Mouse (Mus musculus) hindbrain, embryonic 14.5 days (tissue): ENCODE results near the gene Fads6. TPM values are rescaled to one million over a fixed set of nuclear protein-coding genes. Genes with fewer than 3 reads are reported as not detected.

ENCODE experiments used
- ATAC-seq: fragments of 200-750 bp; cut with Nextera tagmentation; 2 replicates; pipeline ENCODE4 v1.8.0; 2017; ENCODE audit warnings: moderate number of reproducible peaks, mild to moderate bottlenecking, moderate TSS enrichment, moderate library complexity; ENCODE audit not compliant: low FRiP score
- DNase-seq: peaks from one replicate; pipeline ENCODE4 v3.0.0-alpha.2; 2015; ENCODE audit warnings: low spot score
- H3K27ac ChIP-seq: fragments of 300-500 bp; sonication (generic); 2 replicates; pipeline ENCODE4 v1.5.1; 2014; ENCODE audit warnings: mild to moderate bottlenecking, moderate library complexity
- H3K27me3 ChIP-seq: fragments of 300-500 bp; sonication (generic); 2 replicates; pipeline ENCODE4 v1.6.1; 2014; ENCODE audit warnings: mild to moderate bottlenecking, low read length, mixed read lengths; ENCODE audit not compliant: control insufficient read depth, insufficient read depth
- H3K36me3 ChIP-seq: fragments of 300-500 bp; sonication (generic); replicated peaks from 2 replicates; pipeline ENCODE4 v1.6.1; 2014; ENCODE audit not compliant: control insufficient read depth, insufficient read depth
- H3K4me1 ChIP-seq: fragments of 300-500 bp; sonication (generic); replicated peaks from 2 replicates; pipeline ENCODE4 v1.6.1; 2014; ENCODE audit warnings: antibody characterized with exemption, low read length, mixed read lengths; ENCODE audit not compliant: control insufficient read depth, insufficient read depth
- H3K4me2 ChIP-seq: fragments of 300-500 bp; sonication (generic); replicated peaks from 2 replicates; pipeline ENCODE4 v1.6.1; 2014; ENCODE audit warnings: mild to moderate bottlenecking, moderate library complexity
- H3K4me3 ChIP-seq: fragments of 300-500 bp; sonication (generic); replicated peaks from 2 replicates; pipeline ENCODE4 v1.5.1; 2014; ENCODE audit warnings: mild to moderate bottlenecking, low read length
- H3K9ac ChIP-seq: fragments of 300-500 bp; sonication (generic); 2 replicates; pipeline ENCODE4 v1.6.1; 2014
- H3K9me3 ChIP-seq: fragments of 300-500 bp; sonication (generic); 2 replicates; pipeline ENCODE4 v1.6.1; 2016; ENCODE audit warnings: low read length; ENCODE audit not compliant: control insufficient read depth
- WGBS: fragments of 180-500 bp; shearing (Covaris S2); extraction: QIAGEN DNeasy Blood & Tissue Kit; methylation state at CpG from one replicate; pipeline ENCODE4 v1.1.7; 2014; 5-methylcytosine and 5-hydroxymethylcytosine counted together
- polyA plus RNA-seq: library from polyadenylated mRNA; unstranded; fragments of >200 nt; fragmentation: Nextera tagmentation; extraction: Ambion mirVana; gene quantifications from 2 replicates; pipeline ENCODE4 v1.2.1, GENCODE M21; 2014

Fads6 gene
- polyA plus RNA-seq, 1 experiment from 2014 or later, result 1.4 TPM

DNA sequence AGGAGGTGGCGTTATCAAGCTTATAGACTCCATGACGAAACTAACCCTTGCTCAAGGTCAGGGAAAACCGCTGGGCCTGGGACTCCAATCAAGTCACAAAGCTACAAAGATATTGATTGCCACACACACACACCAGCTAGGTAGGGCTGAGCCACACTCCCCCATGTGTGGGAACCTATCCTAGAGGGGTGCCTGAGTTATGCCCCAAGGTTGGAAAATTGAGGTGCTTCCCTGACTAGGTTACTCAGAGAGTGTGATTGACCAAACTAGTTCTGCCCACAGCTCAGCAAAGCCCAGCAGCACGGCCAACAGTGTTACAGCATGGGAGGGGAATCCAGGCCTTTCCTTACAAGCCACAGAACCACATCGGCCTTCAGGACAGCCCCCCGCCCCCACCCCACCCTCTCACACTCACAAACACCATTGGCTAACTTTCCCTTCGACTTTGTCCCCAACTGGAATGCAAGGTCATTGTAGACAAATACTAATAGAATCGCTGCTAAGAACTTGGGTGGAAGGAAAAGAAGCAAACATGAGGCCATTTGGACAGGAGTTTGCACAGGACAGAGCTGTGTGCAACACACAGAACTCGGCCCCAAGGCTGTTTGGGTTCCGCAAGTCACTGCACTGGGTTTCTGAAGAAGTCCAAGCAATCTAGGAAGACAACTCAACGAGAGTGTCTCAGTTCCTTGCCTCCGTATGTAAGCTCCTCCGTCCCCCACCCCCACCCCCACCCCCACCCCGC lies 4.7 kb downstream of the Fads6 start:
- H3K27ac ChIP-seq, result no peak overlapping the region
- no peaks in the 10 kb centered on the region for H3K9me3 ChIP-seq
- no peak for DNase-seq
- peaks cover 6% of the 10 kb centered on the region for H3K4me1 ChIP-seq
- no peak overlapping the region for H3K9ac ChIP-seq
- no peak overlapping the region for H3K4me2 ChIP-seq
- WGBS, result 75% methylated on average over 14 of the region's 14 CpGs
- no peak overlapping the region for H3K4me3 ChIP-seq
- no peak for ATAC-seq
- peaks cover 7% of the 10 kb centered on the region; the same call in 1 of the 2 replicates for H3K27me3 ChIP-seq
- H3K36me3 ChIP-seq, result no peaks in the 10 kb centered on the region

DNA sequence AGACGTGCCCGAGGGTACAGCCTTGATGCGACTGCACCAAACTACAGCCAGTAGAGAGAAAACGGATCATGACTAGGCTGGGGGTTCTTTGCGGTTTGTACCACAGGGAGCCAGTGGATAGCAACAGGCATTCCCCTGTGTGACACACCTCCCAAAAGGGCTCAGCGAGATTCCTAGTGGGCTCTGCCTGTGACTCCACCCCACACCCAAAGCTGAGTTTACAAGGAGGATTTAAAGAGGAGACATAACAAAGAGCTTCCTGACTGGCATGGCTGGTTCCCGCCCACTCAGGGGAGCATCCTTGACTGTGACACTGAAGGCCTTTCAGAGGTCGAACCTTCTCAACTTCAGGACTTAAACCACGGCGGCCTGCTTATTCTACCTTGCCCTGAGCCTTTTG lies 6.0 kb downstream of the Fads6 start:
- H3K27ac ChIP-seq, result no peak overlapping the region
- no peaks in the 10 kb centered on the region for H3K36me3 ChIP-seq
- peaks cover 4% of the 10 kb centered on the region for H3K4me1 ChIP-seq
- H3K9ac ChIP-seq, result no peak overlapping the region
- no peak overlapping the region for H3K4me3 ChIP-seq
- ATAC-seq (no peak), DNase-seq (no peak)
- 85% methylated on average over 10 of the region's 10 CpGs for WGBS
- H3K9me3 ChIP-seq, result no peaks in the 10 kb centered on the region
- H3K4me2 ChIP-seq, result no peak overlapping the region
- peaks cover 3% of the 10 kb centered on the region; the same call in 1 of the 2 replicates for H3K27me3 ChIP-seq

DNA sequence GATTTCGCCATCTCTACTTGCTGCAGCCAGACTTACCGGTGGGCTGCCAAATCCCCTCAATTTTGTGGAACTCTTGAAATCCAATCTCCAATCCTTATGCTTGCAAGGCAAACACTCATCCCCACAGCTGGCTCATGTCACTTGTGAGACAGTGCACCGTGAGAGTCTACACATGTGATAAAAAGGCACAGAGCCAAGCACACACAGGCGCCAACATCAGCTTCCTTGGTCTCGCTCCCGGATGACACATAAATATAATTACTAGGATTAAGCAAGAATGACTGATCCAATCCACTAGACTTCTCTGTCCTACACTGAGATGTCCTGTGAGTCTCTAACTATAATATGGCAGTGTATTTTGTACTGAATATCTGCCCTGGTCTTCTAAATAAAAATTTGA lies 6.5 kb downstream of the Fads6 start:
- DNase-seq (no peak), ATAC-seq (no peak)
- H3K9me3 ChIP-seq, result no peaks in the 10 kb centered on the region
- no peaks in the 10 kb centered on the region for H3K36me3 ChIP-seq
- 0 out of 2 replicates have a peak, but pooled peaks cover 5% of the 10 kb centered on the region for H3K4me1 ChIP-seq
- H3K27ac ChIP-seq, result no peak overlapping the region
- no peak overlapping the region for H3K9ac ChIP-seq
- 81% methylated on average over 6 of the region's 6 CpGs for WGBS
- no peak overlapping the region for H3K4me2 ChIP-seq
- no peaks in the 10 kb centered on the region for H3K27me3 ChIP-seq
- H3K4me3 ChIP-seq, result no peak overlapping the region

- no peak overlapping the region for H3K9ac ChIP-seq
- no peak overlapping the region for H3K4me2 ChIP-seq
- DNase-seq (no peak), ATAC-seq (no peak)
- 84% methylated on average over 1 of the region's 1 CpGs for WGBS
- no peaks in the 10 kb centered on the region for H3K9me3 ChIP-seq
- H3K27me3 ChIP-seq, result no peaks in the 10 kb centered on the region
- H3K4me1 ChIP-seq, result 0 out of 2 replicates have a peak, but pooled peaks cover 5% of the 10 kb centered on the region
- no peak overlapping the region for H3K27ac ChIP-seq
- no peaks in the 10 kb centered on the region for H3K36me3 ChIP-seq
- no peak overlapping the region for H3K4me3 ChIP-seq
Observed at GRCm38 (mm10) chr11:115290314-115290713, 7.1 kb downstream of the Fads6 start.

- H3K9ac ChIP-seq, result no peak overlapping the region
- 81% methylated on average over 8 of the region's 8 CpGs for WGBS
Observed at GRCm38 (mm10) chr11:115289885-115290284, 7.6 kb downstream of the Fads6 start.

DNA sequence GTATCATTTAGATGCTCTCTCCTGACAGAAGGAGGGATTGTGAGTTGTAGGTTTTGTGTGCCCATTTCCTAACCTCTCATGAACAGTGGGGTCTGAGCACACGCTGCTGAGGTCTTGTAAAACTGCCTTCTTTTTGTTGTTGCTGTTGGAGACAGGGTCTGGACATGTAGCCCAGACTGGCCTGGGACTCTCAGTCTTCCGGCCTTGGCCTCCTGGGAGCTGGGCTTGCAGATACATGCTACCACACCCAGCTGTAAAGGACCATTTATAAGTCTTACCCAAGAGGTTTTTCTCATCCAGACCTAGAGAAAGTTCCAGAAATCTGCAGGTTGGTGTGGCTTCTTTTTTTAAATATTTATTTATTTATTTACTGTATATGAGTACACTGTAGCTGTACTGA lies 9.2 kb downstream of the Fads6 start:
- H3K4me1 ChIP-seq, result 0 out of 2 replicates have a peak, but pooled peaks cover 5% of the 10 kb centered on the region
- H3K4me3 ChIP-seq, result no peak overlapping the region
- DNase-seq (no peak), ATAC-seq (no peak)
- no peaks in the 10 kb centered on the region for H3K9me3 ChIP-seq
- H3K4me2 ChIP-seq, result no peak overlapping the region
- no peaks in the 10 kb centered on the region for H3K36me3 ChIP-seq
- H3K27ac ChIP-seq, result no peak overlapping the region
- 95% methylated on average over 2 of the region's 2 CpGs for WGBS
- no peak overlapping the region for H3K9ac ChIP-seq
- no peaks in the 10 kb centered on the region for H3K27me3 ChIP-seq

More at GRCm38 (mm10) chr11:115289885-115290284, 7.6 kb downstream of the Fads6 start:
- H3K4me2 ChIP-seq, result no peak overlapping the region
- ATAC-seq, result no peak
- H3K4me1 ChIP-seq, result 0 out of 2 replicates have a peak, but pooled peaks cover 5% of the 10 kb centered on the region
- no peak for DNase-seq
- no peaks in the 10 kb centered on the region for H3K27me3 ChIP-seq
- H3K4me3 ChIP-seq, result no peak overlapping the region
- no peaks in the 10 kb centered on the region for H3K36me3 ChIP-seq
- no peak overlapping the region for H3K27ac ChIP-seq
- H3K9me3 ChIP-seq, result no peaks in the 10 kb centered on the region

- Histone ChIP-seq H3K4me1 (0 out of 2 replicates have a peak, but pooled peaks cover 5% of the 10 kb centered on the region), H3K4me2 (no peak overlapping the region), H3K9me3 (no peaks in the 10 kb centered on the region), H3K4me3 (no peak overlapping the region), H3K27me3 (no peaks in the 10 kb centered on the region), H3K9ac (no peak overlapping the region), H3K36me3 (no peaks in the 10 kb centered on the region), H3K27ac (no peak overlapping the region)
- DNase-seq (no peak), ATAC-seq (no peak)
- WGBS, result 87% methylated on average over 5 of the region's 5 CpGs
Observed at GRCm38 (mm10) chr11:115287386-115287785, 10.1 kb downstream of the Fads6 start.

- Histone ChIP-seq H3K9ac (no peak overlapping the region), H3K4me3 (no peak overlapping the region), H3K4me2 (no peak overlapping the region), H3K36me3 (no peaks in the 10 kb centered on the region), H3K4me1 (0 out of 2 replicates have a peak, but pooled peaks cover 5% of the 10 kb centered on the region), H3K27ac (peak overlapping the region; percentile 26; the same call in 1 of the 2 replicates), H3K9me3 (no peaks in the 10 kb centered on the region), H3K27me3 (no peaks in the 10 kb centered on the region)
- ATAC-seq (no peak), DNase-seq (no peak)
- WGBS, result 68% methylated on average over 19 of the region's 19 CpGs
Observed at GRCm38 (mm10) chr11:115286201-115286993, 11.1 kb downstream of the Fads6 start.

DNA sequence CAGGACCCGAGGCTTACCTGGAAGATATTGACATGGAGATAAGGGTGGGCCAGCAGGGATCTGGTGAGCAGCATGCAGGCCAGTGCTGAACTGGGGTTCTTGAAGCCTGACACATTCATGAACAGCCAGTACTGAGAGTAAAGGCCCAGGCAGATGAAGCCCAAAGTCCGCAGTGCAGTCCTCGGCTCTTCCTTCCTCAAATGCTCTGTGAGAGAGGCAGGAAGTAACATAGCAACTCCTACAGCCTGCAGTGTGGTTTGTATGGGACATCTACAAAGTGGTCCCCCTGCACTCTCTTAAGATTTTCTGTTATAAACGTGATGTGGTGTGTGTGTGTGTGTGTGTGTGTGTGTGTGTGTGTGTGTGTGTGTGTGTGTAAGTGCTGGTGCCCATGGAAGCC lies 12.2 kb downstream of the Fads6 start:
- Histone ChIP-seq H3K4me1 (0 out of 2 replicates have a peak, but pooled peaks cover 5% of the 10 kb centered on the region), H3K27me3 (no peaks in the 10 kb centered on the region)
- WGBS, result 87% methylated on average over 4 of the region's 4 CpGs

More for the DNA sequence above, 12.2 kb downstream of the Fads6 start:
- H3K27ac ChIP-seq, result no peak overlapping the region
- no peaks in the 10 kb centered on the region for H3K36me3 ChIP-seq
- no peaks in the 10 kb centered on the region for H3K9me3 ChIP-seq
- no peak overlapping the region for H3K9ac ChIP-seq
- H3K4me2 ChIP-seq, result no peak overlapping the region
- DNase-seq (no peak), ATAC-seq (no peak)
- H3K4me3 ChIP-seq, result no peak overlapping the region
